Mouse (Mus musculus) embryonic facial prominence, embryonic 11.5 days (tissue): Measurements from ENCODE around the gene Hjurp. TPM values are rescaled to one million over a fixed set of nuclear protein-coding genes. Genes with fewer than 3 reads are reported as not detected.

Experiments used
- ATAC-seq: fragments of 200-750 bp; cut with Nextera tagmentation; replicated peaks from 2 replicates; pipeline ENCODE4 v1.8.0; 2017; ENCODE audit warnings: low read depth; ENCODE audit not compliant: insufficient number of reproducible peaks, low FRiP score, low TSS enrichment
- DNase-seq: peaks from one replicate; pipeline ENCODE4 v3.0.0-alpha.2; 2015; ENCODE audit warnings: low spot score
- H3K27ac ChIP-seq: fragments of 300-500 bp; sonication (generic); replicated peaks from 2 replicates; pipeline ENCODE4 v1.5.1; 2014; ENCODE audit warnings: mild to moderate bottlenecking, low read depth, low read length, control low read depth
- H3K27me3 ChIP-seq: fragments of 300-500 bp; sonication (generic); 2 replicates; pipeline ENCODE4 v1.6.1; 2014; ENCODE audit warnings: mild to moderate bottlenecking, low read length, moderate library complexity, mixed read lengths; ENCODE audit not compliant: control insufficient read depth, insufficient read depth
- H3K36me3 ChIP-seq: fragments of 300-500 bp; sonication (generic); replicated peaks from 2 replicates; pipeline ENCODE4 v1.6.1; 2014; ENCODE audit warnings: low read depth, mild to moderate bottlenecking, low read length, moderate library complexity, mixed read lengths; ENCODE audit not compliant: control insufficient read depth, insufficient read depth
- H3K4me1 ChIP-seq: fragments of 300-500 bp; sonication (generic); 2 replicates; pipeline ENCODE4 v1.6.1; 2014; ENCODE audit warnings: low read length, mixed read lengths; ENCODE audit not compliant: control insufficient read depth, insufficient read depth
- H3K4me2 ChIP-seq: fragments of 300-500 bp; sonication (generic); 2 replicates; pipeline ENCODE4 v1.6.1; 2014; ENCODE audit warnings: low read depth, mild to moderate bottlenecking, control low read depth, low read length, moderate library complexity
- H3K4me3 ChIP-seq: fragments of 300-500 bp; sonication (generic); 2 replicates; pipeline ENCODE4 v1.5.1; 2014; ENCODE audit warnings: low read depth, low read length, control low read depth
- H3K9ac ChIP-seq: fragments of 300-500 bp; sonication (generic); replicated peaks from 2 replicates; pipeline ENCODE4 v1.6.1; 2014; ENCODE audit warnings: mild to moderate bottlenecking, control low read depth, low read length
- H3K9me3 ChIP-seq: fragments of 300-500 bp; sonication (generic); replicated peaks from 2 replicates; pipeline ENCODE4 v1.6.1; 2016; ENCODE audit warnings: mild to moderate bottlenecking, low read length, inconsistent platforms, mixed read lengths; ENCODE audit not compliant: control insufficient read depth
- WGBS: fragments of 180-500 bp; shearing (Covaris S2); extraction: QIAGEN DNeasy Blood & Tissue Kit; methylation state at CpG from one replicate; pipeline ENCODE4 v1.1.7; 2014; 5-methylcytosine and 5-hydroxymethylcytosine counted together
- polyA plus RNA-seq: library from polyadenylated mRNA; unstranded; fragments of >200 nt; fragmentation: Nextera tagmentation; extraction: Ambion mirVana; gene quantifications from 2 replicates; pipeline ENCODE4 v1.2.1, GENCODE M21; 2014

Gene Hjurp
- polyA plus RNA-seq, 1 experiment from 2014 or later, result 139 TPM

DNA sequence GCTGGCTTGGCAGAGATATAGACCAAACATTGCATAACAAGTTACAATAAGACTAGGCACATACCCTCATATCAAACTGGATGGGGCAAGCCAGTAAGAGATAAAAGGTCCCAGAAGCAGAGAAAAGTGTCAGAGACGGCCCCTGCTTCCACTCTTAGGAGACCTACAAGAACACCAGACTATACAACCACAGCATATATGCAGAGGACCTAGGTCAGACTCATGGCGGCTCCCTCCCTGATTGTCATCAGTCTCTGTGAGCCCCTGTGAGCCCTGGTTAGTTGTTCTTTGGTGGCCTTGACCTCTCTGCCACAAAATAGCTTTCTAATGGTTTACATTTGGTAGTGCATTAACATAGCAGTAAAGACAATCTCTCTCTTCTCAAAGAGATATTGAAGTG lies 31.6 kb upstream of the Hjurp start:
- H3K9me3 ChIP-seq, result peaks cover 42% of the 10 kb centered on the region
- no peak for ATAC-seq

DNA sequence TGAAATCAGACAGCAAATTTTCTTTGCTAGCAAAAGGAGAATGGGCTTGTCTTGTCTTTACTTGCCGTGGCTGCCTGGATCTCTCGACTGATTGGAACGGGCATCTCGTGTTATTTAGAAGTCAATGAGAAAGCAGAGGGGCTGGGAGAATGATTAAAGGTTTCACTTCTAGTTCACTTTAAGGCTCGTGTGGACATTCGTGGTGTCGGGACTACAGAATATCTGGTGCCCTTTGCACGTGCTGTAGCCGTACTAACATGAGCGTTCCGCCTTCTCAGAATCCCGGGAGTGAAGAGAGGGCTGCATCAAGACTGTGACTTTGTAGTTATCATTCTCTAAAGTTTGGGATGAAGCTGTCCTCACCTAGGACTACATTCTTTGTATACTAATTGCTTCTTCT lies 29.7 kb upstream of the Hjurp start:
- Histone ChIP-seq H3K9me3 (peaks cover 53% of the 10 kb centered on the region), H3K4me2 (no peak overlapping the region), H3K9ac (no peak overlapping the region), H3K36me3 (no peaks in the 10 kb centered on the region), H3K27ac (no peak overlapping the region), H3K27me3 (no peaks in the 10 kb centered on the region), H3K4me3 (no peak overlapping the region), H3K4me1 (no peaks in the 10 kb centered on the region)
- 64% methylated on average over 12 of the region's 12 CpGs for WGBS
- no peak for ATAC-seq
- no peak for DNase-seq

More for the DNA sequence above, 31.6 kb upstream of the Hjurp start:
- no peak for DNase-seq
- 51% methylated on average over 2 of the region's 2 CpGs for WGBS
- no peak overlapping the region for H3K4me2 ChIP-seq
- no peak overlapping the region for H3K4me3 ChIP-seq
- no peaks in the 10 kb centered on the region for H3K36me3 ChIP-seq
- H3K27ac ChIP-seq, result no peak overlapping the region
- no peaks in the 10 kb centered on the region for H3K4me1 ChIP-seq
- H3K27me3 ChIP-seq, result no peaks in the 10 kb centered on the region
- no peak overlapping the region for H3K9ac ChIP-seq

DNA sequence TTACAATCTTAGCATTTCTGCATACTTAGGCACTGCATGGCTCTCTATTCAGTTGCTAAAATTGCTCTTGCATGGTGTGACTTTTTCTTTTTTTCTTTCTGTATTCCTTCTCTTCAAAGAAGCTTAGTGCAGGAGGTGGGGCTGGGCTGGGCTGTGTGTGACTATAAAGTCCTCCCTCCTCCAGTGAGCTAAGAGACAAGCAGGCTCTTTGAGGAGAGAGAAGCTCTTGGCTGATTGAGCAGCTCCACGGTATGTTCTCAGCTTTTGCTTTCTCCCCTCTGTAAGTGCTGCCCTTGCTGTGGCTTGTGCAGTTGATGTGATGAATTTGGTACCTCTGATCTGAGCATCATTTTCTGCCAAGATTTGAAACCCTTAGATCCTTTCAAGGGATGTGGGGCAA lies 29.1 kb upstream of the Hjurp start:
- no peak overlapping the region for H3K27ac ChIP-seq
- no peaks in the 10 kb centered on the region for H3K36me3 ChIP-seq
- DNase-seq, result peak; percentile 4
- 59% methylated on average over 1 of the region's 1 CpGs for WGBS
- no peaks in the 10 kb centered on the region for H3K4me1 ChIP-seq
- H3K27me3 ChIP-seq, result no peaks in the 10 kb centered on the region
- no peak overlapping the region for H3K4me2 ChIP-seq
- H3K9me3 ChIP-seq, result peaks cover 58% of the 10 kb centered on the region
- H3K4me3 ChIP-seq, result no peak overlapping the region
- H3K9ac ChIP-seq, result no peak overlapping the region
- ATAC-seq, result no peak

DNA sequence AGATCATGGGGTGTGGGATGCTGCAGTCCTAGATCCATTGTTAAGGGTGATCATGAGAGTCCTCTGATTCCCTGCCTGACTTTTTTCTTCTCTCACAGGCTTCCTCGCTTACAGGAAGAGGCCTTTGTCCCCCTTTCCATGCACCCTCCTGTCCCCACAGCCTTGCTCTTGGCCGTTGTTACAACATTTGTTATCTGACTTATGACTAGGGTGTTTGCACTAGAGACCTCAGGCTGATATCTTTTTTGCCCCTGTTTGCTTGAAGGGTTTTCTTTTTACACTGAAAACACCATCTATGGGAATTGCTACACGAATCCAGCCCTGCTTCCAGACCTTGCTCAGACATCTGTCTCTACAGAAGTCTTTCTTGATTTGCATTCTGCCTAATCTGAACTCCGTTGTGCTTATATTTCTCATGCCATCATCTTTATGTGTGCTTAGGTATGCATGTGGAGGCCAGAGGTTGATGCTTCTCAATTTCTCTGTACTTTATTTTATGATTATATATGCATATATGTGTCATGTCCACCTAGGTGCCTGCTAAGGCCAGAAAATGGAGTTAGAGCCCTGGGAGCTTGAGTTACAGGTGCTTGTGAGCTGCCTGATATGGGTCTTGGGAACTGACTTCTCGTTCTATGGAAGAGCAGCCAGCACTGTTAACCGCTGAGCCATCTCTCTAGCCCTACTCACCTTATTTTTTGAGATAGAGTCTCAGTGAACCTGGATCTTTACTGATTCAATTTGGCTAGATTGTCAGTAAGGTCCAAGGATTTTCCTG lies 27.8 kb upstream of the Hjurp start:
- WGBS, result 50% methylated on average over 6 of the region's 6 CpGs
- Histone ChIP-seq H3K36me3 (no peaks in the 10 kb centered on the region), H3K4me3 (no peak overlapping the region), H3K9me3 (peaks cover 72% of the 10 kb centered on the region), H3K4me1 (no peaks in the 10 kb centered on the region), H3K9ac (no peak overlapping the region), H3K4me2 (no peak overlapping the region), H3K27ac (no peak overlapping the region), H3K27me3 (no peaks in the 10 kb centered on the region)
- no peak for DNase-seq
- no peak for ATAC-seq

DNA sequence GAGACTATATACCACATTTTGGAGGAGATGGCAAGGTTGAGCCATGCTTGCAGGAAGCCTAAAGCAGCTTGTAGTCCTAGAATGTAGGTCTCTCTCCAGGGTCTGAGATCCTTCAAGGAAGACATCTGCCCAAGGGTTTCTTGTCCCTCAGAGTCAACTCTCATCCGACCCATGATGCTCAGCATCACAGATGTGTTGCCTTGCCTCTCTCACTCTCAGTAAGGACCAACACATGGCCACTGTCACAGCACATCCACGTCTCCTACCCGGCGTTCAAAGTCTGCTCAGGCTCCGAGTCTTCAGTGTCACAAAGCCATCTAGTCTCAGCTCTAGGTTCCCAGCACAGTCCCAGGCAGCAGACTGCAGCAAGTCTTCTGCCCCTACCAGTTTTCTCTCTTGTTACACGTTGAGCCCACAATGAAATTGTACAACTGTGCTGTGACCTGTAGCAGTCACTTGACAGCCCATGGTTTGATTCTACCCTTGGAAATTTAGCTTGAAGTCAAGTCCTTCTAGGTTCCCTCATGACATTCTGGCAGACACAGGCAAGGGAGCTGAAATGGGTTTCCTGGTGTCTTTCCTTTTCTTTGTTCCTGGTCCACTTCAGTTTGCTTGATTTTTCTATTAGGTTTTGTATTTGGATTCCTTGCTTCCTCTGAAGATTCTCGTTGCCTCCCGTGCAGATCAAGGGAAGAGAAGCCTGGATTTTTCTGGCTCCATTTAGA lies 27.0 kb upstream of the Hjurp start:
- no peak for ATAC-seq
- Histone ChIP-seq H3K36me3 (no peaks in the 10 kb centered on the region), H3K27ac (no peak overlapping the region), H3K27me3 (no peaks in the 10 kb centered on the region), H3K9me3 (peaks cover 70% of the 10 kb centered on the region), H3K4me3 (no peak overlapping the region), H3K4me2 (no peak overlapping the region), H3K4me1 (no peaks in the 10 kb centered on the region), H3K9ac (no peak overlapping the region)
- no peak for DNase-seq
- 63% methylated on average over 8 of the region's 8 CpGs for WGBS

DNA sequence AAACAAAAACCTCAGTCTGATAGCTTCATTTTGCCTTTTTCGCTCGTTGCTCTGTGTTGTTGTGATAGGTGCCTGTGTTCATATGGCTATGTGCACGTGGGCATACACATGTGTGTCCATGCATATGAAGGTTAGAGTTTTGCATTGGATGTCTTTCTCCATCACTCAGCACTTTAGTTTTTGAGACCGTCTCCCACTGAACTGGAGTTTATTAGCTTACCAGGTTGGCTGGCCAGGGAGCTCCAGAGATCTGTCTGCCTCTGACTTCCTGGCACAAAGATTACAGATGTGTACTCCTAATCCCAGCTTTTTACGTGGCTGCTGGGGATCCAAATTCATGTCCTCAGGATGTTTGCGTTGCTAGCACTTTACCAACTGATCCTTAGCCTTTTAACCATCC lies 26.3 kb upstream of the Hjurp start:
- 67% methylated on average over 6 of the region's 6 CpGs for WGBS
- DNase-seq, result no peak
- no peak overlapping the region for H3K4me2 ChIP-seq
- no peak overlapping the region for H3K27ac ChIP-seq
- H3K4me3 ChIP-seq, result no peak overlapping the region
- no peaks in the 10 kb centered on the region for H3K4me1 ChIP-seq
- ATAC-seq, result no peak
- H3K27me3 ChIP-seq, result no peaks in the 10 kb centered on the region
- no peaks in the 10 kb centered on the region for H3K36me3 ChIP-seq
- H3K9ac ChIP-seq, result no peak overlapping the region
- H3K9me3 ChIP-seq, result peaks cover 71% of the 10 kb centered on the region

DNA sequence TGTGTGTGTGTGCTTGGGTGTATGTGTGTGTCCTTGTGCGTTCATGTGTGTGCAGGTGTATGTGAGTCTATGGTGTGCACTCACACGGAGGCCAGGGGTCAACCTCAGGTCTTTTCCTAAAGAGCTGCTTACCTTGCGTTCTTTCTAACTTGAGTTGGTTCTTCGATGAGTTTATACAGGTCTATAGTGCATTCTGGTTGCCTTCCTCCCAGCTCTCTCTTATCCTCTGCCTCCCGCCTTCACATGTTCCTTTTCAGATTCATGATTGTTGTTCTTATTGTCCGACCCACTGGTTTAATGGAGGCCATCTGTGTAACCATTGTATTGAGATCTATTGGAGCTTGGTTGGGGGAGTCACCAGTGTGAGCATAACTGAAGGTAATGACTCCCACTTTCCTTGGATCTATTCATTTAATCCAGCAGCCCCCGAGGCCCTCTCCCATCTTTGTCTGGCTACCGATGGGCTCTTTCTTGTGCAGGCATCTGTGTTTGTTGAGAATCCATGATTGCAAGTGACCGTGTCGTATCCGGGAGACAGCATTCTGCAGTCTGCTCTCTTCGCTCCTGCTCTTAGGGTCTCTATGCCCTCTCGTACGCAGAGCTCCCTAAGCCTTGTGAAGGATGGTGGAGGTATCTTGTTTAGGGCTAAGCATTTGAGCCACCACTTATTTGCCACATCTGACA lies 24.8 kb upstream of the Hjurp start:
- WGBS, result 63% methylated on average over 14 of the region's 14 CpGs
- H3K27me3 ChIP-seq, result no peaks in the 10 kb centered on the region
- no peak overlapping the region for H3K4me3 ChIP-seq
- H3K4me1 ChIP-seq, result no peaks in the 10 kb centered on the region
- H3K9ac ChIP-seq, result no peak overlapping the region
- H3K36me3 ChIP-seq, result no peaks in the 10 kb centered on the region
- no peak overlapping the region for H3K27ac ChIP-seq
- H3K9me3 ChIP-seq, result peaks cover 70% of the 10 kb centered on the region
- ATAC-seq, result no peak
- no peak for DNase-seq
- no peak overlapping the region for H3K4me2 ChIP-seq
